Mouse (Mus musculus) stomach, embryonic 16.5 days (tissue): Measurements from ENCODE around the gene Pkd1l1. TPM values are rescaled to one million over a fixed set of nuclear protein-coding genes. Genes with fewer than 3 reads are reported as not detected.

Experiments
- ATAC-seq: fragments of 200-750 bp; cut with Nextera tagmentation; 2 replicates; pipeline ENCODE4 v1.8.0; 2017; ENCODE audit warnings: moderate number of reproducible peaks, moderate TSS enrichment; ENCODE audit not compliant: insufficient read depth, low FRiP score
- H3K27ac ChIP-seq: fragments of 300-500 bp; sonication (generic); 2 replicates; pipeline ENCODE4 v1.5.1; 2014; ENCODE audit warnings: low read length
- H3K27me3 ChIP-seq: fragments of 300-500 bp; sonication (generic); 2 replicates; pipeline ENCODE4 v1.6.1; 2014; ENCODE audit warnings: low read length, control low read depth, mixed read lengths; ENCODE audit not compliant: control insufficient read depth, insufficient read depth
- H3K36me3 ChIP-seq: fragments of 300-500 bp; sonication (generic); 2 replicates; pipeline ENCODE4 v1.6.1; 2014; ENCODE audit warnings: low read length; ENCODE audit not compliant: control insufficient read depth, insufficient read depth
- H3K4me1 ChIP-seq: fragments of 300-500 bp; sonication (generic); 2 replicates; pipeline ENCODE4 v1.6.1; 2014; ENCODE audit warnings: low read length, control low read depth, mixed read lengths; ENCODE audit not compliant: control insufficient read depth, insufficient read depth
- H3K4me2 ChIP-seq: fragments of 300-500 bp; sonication (generic); 2 replicates; pipeline ENCODE4 v1.6.1; 2014; ENCODE audit warnings: low read depth, low read length, mixed read lengths
- H3K4me3 ChIP-seq: fragments of 300-500 bp; sonication (generic); replicated peaks from 2 replicates; pipeline ENCODE4 v1.5.1; 2014; ENCODE audit warnings: mild to moderate bottlenecking, low read length
- H3K9ac ChIP-seq: fragments of 300-500 bp; sonication (generic); 2 replicates; pipeline ENCODE4 v1.6.1; 2014; ENCODE audit warnings: low read length
- H3K9me3 ChIP-seq: fragments of 300-500 bp; sonication (generic); replicated peaks from 2 replicates; pipeline ENCODE4 v1.6.1; 2016; ENCODE audit warnings: low read length, control low read depth; ENCODE audit not compliant: control insufficient read depth
- WGBS: fragments of 180-500 bp; shearing (Covaris S2); extraction: QIAGEN DNeasy Blood & Tissue Kit; methylation state at CpG from one replicate; pipeline ENCODE4 v1.1.7; 2014; 5-methylcytosine and 5-hydroxymethylcytosine counted together
- polyA plus RNA-seq: library from polyadenylated mRNA; unstranded; fragments of >200 nt; fragmentation: Nextera tagmentation; extraction: Ambion mirVana; gene quantifications from 2 replicates; pipeline ENCODE4 v1.2.1, GENCODE M21; 2015

Pkd1l1 gene
- polyA plus RNA-seq, 1 experiment from 2014 or later = 0.09 TPM

DNA sequence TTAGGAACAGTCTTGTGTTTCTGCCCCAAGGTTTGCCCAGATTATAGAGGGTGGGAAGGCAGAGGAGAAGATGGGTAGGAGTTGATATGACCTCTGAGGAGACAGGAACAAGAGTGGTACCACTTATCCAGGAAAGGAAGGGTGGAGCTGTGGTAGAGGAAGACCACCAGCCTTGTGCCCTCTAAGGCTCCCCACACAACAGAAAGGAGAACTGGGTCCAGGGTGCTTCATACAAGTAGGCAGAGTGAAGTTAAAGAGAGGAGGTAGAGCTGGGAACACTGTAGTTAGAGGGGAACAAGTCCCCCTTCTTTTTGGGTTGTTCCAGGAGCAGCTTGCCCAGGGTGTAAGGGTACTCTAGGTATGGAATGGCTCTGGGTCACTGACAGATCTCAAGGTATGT is 125.0 kb downstream of the Pkd1l1 start:
- H3K4me3 ChIP-seq = no peak overlapping the region
- no peak overlapping the region for H3K9ac ChIP-seq
- H3K9me3 ChIP-seq = no peaks in the 10 kb centered on the region
- H3K4me1 ChIP-seq = no peaks in the 10 kb centered on the region
- H3K4me2 ChIP-seq = no peak overlapping the region
- no peak for ATAC-seq
- H3K27me3 ChIP-seq = no peaks in the 10 kb centered on the region
- no peak overlapping the region for H3K27ac ChIP-seq
- H3K36me3 ChIP-seq = no peaks in the 10 kb centered on the region

DNA sequence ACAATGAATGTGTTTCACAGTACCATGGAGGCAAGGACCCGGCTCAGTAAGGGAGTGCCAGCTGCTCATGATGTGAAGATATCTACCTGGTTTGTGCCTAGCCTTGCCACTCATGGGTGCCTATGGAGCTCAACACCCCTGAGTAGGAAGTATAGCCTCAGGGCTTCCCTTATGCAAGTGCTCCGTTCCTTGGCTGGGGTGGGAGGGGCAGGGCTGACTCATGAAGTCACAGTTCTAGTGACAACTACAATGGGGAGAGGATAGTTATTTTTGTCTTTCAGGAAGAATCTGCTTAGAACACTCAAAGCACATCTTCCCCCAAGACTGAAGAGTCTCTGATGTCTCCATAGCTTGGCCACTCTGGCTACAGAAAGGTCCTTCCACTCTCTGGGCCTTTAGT is 125.4 kb downstream of the Pkd1l1 start:
- Histone ChIP-seq H3K27me3 (no peaks in the 10 kb centered on the region), H3K9me3 (no peaks in the 10 kb centered on the region), H3K9ac (no peak overlapping the region), H3K4me3 (no peak overlapping the region), H3K4me1 (no peaks in the 10 kb centered on the region), H3K36me3 (no peaks in the 10 kb centered on the region), H3K27ac (no peak overlapping the region), H3K4me2 (no peak overlapping the region)
- WGBS = 84% methylated on average over 2 of the region's 2 CpGs
- ATAC-seq = no peak

DNA sequence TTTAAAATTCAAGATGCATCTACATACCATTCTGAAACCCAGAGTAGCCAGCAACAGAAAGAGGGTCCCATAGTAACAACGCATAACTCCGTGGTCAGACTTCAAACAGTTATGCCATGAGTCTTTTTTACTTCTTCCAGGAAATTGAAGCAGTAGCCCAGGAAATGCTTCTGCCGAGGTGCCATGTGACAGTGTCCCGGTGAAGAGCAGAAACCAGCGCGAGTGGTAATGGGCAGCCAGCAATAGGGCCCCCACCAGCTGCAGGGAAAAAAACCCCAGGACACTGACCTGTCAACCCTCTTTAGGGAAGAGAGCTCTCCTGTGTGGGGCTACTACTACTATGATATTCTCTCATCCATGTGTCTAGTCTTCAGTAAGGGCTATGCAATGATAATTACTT is 136.9 kb downstream of the Pkd1l1 start:
- Histone ChIP-seq H3K27me3 (no peaks in the 10 kb centered on the region), H3K9ac (no peak overlapping the region), H3K4me2 (no peak overlapping the region), H3K27ac (no peak overlapping the region), H3K9me3 (0 out of 2 replicates have a peak, but pooled peaks cover 4% of the 10 kb centered on the region), H3K4me1 (no peaks in the 10 kb centered on the region), H3K4me3 (no peak overlapping the region), H3K36me3 (no peaks in the 10 kb centered on the region)
- 92% methylated on average over 6 of the region's 6 CpGs for WGBS
- no peak for ATAC-seq

DNA sequence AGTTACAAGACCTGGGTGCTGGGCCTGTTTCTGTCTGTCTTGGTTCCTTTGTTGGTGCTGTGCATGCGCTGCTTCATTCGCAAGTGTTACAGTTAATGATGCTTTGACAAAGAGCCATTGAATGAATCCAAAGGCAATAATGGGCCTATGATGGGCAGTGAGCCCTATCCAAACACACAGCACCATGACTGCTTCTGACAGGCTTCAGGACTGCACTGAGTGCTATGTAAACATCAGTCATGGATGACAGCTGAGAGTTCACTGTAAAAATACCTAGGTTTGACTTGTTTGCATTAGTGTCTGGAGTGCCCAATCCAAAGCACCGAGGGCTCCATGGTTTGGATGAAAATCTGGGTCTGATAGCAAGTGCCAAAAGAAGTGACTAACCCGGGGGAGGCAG is 138.9 kb downstream of the Pkd1l1 start:
- no peak overlapping the region for H3K4me3 ChIP-seq
- WGBS = 63% methylated on average over 4 of the region's 4 CpGs
- ATAC-seq = no peak
- H3K9ac ChIP-seq = no peak overlapping the region
- no peaks in the 10 kb centered on the region for H3K4me1 ChIP-seq
- 0 out of 2 replicates have a peak, but pooled peaks cover 4% of the 10 kb centered on the region for H3K9me3 ChIP-seq
- no peaks in the 10 kb centered on the region for H3K36me3 ChIP-seq
- H3K4me2 ChIP-seq = no peak overlapping the region
- H3K27ac ChIP-seq = no peak overlapping the region
- H3K27me3 ChIP-seq = no peaks in the 10 kb centered on the region

DNA sequence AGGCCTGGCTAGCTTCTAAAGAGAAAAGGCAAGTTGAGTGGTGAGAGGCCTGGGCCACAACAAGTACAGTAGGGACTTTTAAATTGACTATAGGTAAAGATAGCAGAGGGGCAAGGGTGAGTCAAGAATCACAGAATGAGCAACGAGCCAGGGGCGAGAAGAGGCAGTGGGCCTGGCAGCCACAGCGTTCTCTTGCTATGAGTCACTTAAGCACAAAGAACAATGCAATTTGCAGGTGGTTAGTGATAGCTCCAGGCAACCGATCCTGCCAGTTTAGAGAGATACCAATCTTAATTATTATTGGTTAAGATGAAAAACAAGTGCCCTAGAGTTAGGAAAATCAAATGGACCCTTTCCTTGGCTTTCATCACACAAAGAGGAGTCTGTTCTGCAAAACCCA is 142.5 kb downstream of the Pkd1l1 start:
- Histone ChIP-seq H3K9ac (no peak overlapping the region), H3K4me1 (no peaks in the 10 kb centered on the region), H3K4me2 (no peak overlapping the region), H3K9me3 (no peaks in the 10 kb centered on the region), H3K27me3 (no peaks in the 10 kb centered on the region), H3K36me3 (no peaks in the 10 kb centered on the region), H3K4me3 (no peak overlapping the region), H3K27ac (no peak overlapping the region)
- 57% methylated on average over 4 of the region's 4 CpGs for WGBS
- ATAC-seq = no peak

DNA sequence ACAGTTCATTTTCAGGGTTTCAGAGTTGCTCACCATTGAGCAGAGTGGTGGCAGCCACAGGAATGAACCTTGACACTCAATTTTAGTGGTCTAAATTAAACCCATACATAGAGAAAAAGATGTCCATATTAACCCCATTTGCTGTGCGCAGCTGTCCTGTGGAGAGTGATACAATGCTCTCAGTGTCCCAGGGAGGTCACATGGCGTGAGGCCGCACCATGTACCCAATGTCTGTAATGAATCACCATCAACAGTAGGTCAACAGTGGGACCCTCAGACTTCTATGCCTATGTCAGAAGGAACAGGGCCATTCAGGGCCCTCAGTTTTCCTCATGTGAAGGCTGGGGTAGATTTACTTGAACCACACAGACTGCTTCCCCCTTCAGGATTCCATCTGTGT is 143.5 kb downstream of the Pkd1l1 start:
- no peak overlapping the region for H3K27ac ChIP-seq

DNA sequence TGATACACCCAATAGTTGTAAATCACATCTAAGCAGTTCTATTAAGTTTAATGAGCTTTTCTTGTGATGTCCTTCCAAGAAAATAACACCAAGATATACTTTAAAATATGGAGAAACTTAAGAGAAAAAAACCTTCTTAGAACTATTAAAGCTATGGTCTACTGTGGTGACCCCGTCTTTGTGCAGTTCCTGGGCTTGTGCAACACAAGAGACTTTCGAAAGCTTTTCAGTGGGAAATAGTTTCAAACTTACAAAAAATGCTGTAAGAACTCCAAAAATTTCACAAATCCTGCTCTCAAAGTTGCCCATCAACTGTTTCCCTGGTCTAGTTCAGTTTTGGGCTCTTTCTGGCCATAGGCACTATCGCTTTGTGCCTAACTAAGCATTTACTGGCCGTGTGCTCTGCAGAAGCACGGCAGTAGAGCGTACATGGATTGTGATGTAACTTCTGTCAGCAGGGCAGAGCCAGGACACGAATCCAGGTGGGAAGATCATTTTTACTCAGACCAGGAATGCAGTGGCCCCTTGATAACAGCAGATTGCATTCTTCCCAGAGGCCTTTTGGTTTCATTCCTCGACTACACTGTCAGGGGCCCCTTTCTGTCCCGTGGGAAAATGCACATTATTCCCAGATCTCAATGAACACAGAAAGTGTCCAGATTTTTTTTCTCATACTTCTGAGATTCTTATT is 144.1 kb downstream of the Pkd1l1 start:
- Histone ChIP-seq H3K36me3 (no peaks in the 10 kb centered on the region), H3K4me1 (no peaks in the 10 kb centered on the region), H3K27me3 (no peaks in the 10 kb centered on the region), H3K4me3 (no peak overlapping the region), H3K9ac (no peak overlapping the region), H3K9me3 (no peaks in the 10 kb centered on the region), H3K27ac (no peak overlapping the region), H3K4me2 (no peak overlapping the region)
- 60% methylated on average over 9 of the region's 9 CpGs for WGBS
- no peak for ATAC-seq

More for the DNA sequence above, 143.5 kb downstream of the Pkd1l1 start:
- Histone ChIP-seq H3K4me2 (no peak overlapping the region), H3K4me1 (no peaks in the 10 kb centered on the region), H3K9me3 (no peaks in the 10 kb centered on the region), H3K36me3 (no peaks in the 10 kb centered on the region), H3K9ac (no peak overlapping the region), H3K4me3 (no peak overlapping the region), H3K27me3 (no peaks in the 10 kb centered on the region)
- 87% methylated on average over 3 of the region's 3 CpGs for WGBS
- ATAC-seq = no peak

DNA sequence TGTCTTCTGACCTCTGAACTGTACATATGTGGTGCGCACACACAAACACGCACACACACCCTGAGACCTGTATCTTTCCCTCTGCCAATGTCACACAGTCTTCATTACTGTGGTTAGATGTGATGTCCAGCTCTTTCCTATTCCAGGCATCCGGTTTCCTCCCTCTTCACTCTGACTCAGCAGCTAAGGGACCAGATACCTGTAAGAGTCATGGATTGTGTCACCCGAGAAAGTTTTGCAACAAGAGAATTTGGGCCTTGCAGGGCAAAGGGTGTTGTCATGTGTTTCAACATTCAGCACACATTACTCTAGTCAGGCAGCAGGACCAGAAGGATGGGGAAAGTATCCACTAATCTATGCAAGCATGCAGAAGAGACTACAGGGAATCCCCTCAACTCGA is 146.5 kb downstream of the Pkd1l1 start:
- Histone ChIP-seq H3K4me2 (no peak overlapping the region), H3K27ac (no peak overlapping the region), H3K27me3 (no peaks in the 10 kb centered on the region), H3K9me3 (no peaks in the 10 kb centered on the region), H3K4me1 (no peaks in the 10 kb centered on the region), H3K36me3 (no peaks in the 10 kb centered on the region), H3K4me3 (no peak overlapping the region), H3K9ac (no peak overlapping the region)
- no peak for ATAC-seq
- WGBS = 79% methylated on average over 5 of the region's 5 CpGs

DNA sequence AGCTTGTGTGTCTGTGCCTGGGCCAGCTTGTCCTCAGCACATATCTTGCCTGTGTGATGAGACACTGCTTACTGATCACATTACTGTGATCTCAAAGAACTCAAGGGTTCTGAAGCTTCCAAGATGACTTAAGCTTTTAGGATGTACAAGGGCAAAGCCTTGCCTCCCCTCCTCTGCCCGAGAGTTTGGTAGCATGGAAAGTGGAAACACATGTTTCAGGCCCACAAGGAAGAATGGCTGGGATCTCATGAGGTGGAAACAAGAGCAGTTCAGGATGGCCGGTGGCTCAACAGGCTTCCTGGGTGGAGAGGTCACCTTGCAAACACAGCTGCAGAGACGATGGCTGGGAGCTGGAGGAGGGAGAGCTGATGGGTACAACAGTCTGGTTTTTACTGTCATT is 147.0 kb downstream of the Pkd1l1 start:
- no peak for ATAC-seq
- no peak overlapping the region for H3K4me3 ChIP-seq
- no peaks in the 10 kb centered on the region for H3K9me3 ChIP-seq
- no peak overlapping the region for H3K9ac ChIP-seq
- H3K36me3 ChIP-seq = no peaks in the 10 kb centered on the region
- WGBS = 59% methylated on average over 3 of the region's 3 CpGs
- H3K27me3 ChIP-seq = no peaks in the 10 kb centered on the region
- H3K27ac ChIP-seq = no peak overlapping the region
- H3K4me1 ChIP-seq = no peaks in the 10 kb centered on the region
- H3K4me2 ChIP-seq = no peak overlapping the region
